Mouse (Mus musculus) brain, embryonic 14.5 days (tissue): ENCODE results near the gene Wapl.

Experiments used
- CTCF ChIP-seq: fragments of 200-500 bp; IDR thresholded peaks from 2 replicates; pipeline ENCODE4 v1.5.1; 2012; ENCODE audit warnings: inconsistent platforms, mild to moderate bottlenecking, moderate library complexity, borderline replicate concordance; ENCODE audit not compliant: insufficient read depth, insufficient read length; ENCODE audit errors: extremely low read depth
- POLR2A ChIP-seq: fragments of 200-500 bp; IDR thresholded peaks from 2 replicates; pipeline ENCODE4 v1.6.1; 2012; ENCODE audit warnings: mild to moderate bottlenecking, inconsistent platforms, borderline replicate concordance; ENCODE audit not compliant: poor library complexity, insufficient read depth, insufficient read length, severe bottlenecking; ENCODE audit errors: extremely low read depth

- TF ChIP-seq CTCF = no peak
- TF ChIP-seq POLR2A = no peak
Observed at GRCm38 (mm10) chr14:34772132-34772531, 98.4 kb downstream of the Wapl start.
